Mouse (Mus musculus) megakaryocyte, embryonic 14.5 days (primary cell): ENCODE results near the gene Gnb3.

Experiments used
- FLI1 ChIP-seq: IDR thresholded peaks from 2 replicates; pipeline ENCODE4 v1.6.1; 2012; ENCODE audit warnings: low read length, inconsistent platforms, mixed read lengths
- GATA1 ChIP-seq: IDR thresholded peaks from 3 replicates; pipeline ENCODE4 v1.6.1; 2012; ENCODE audit warnings: mixed read lengths, low read length, inconsistent platforms, borderline replicate concordance

- TF ChIP-seq GATA1 (no peak), FLI1 (no peak)
Measured at GRCm38 (mm10) chr6:124791911-124792310, 48.2 kb downstream of the Gnb3 start.
